Mouse (Mus musculus) liver, embryonic 11.5 days (tissue): Measurements from ENCODE around the gene Olfr1138. TPM values are rescaled to one million over a fixed set of nuclear protein-coding genes. Genes with fewer than 3 reads are reported as not detected.

Source experiments
- ATAC-seq: fragments of 200-750 bp; cut with Nextera tagmentation; replicated peaks from 2 replicates; pipeline ENCODE4 v1.8.0; 2017; ENCODE audit warnings: moderate number of reproducible peaks, mild to moderate bottlenecking, moderate TSS enrichment, moderate library complexity; ENCODE audit not compliant: low FRiP score
- DNase-seq: peaks from one replicate; pipeline ENCODE4 v3.0.0-alpha.2; 2017; ENCODE audit warnings: low spot score
- H3K27ac ChIP-seq: fragments of 300-500 bp; sonication (generic); 2 replicates; pipeline ENCODE4 v1.5.1; 2014; ENCODE audit warnings: mild to moderate bottlenecking, low read depth, low read length, control low read depth
- H3K27me3 ChIP-seq: fragments of 300-500 bp; sonication (generic); replicated peaks from 2 replicates; pipeline ENCODE4 v1.6.1; 2014; ENCODE audit warnings: low read length, mixed read lengths; ENCODE audit not compliant: control insufficient read depth, insufficient read depth
- H3K36me3 ChIP-seq: fragments of 300-500 bp; sonication (generic); 2 replicates; pipeline ENCODE4 v1.6.1; 2014; ENCODE audit warnings: mild to moderate bottlenecking, low read length, moderate library complexity, mixed read lengths; ENCODE audit not compliant: control insufficient read depth, insufficient read depth
- H3K4me1 ChIP-seq: fragments of 300-500 bp; sonication (generic); replicated peaks from 2 replicates; pipeline ENCODE4 v1.6.1; 2014; ENCODE audit warnings: low read length, mixed read lengths; ENCODE audit not compliant: control insufficient read depth, insufficient read depth
- H3K4me2 ChIP-seq: fragments of 300-500 bp; sonication (generic); 2 replicates; pipeline ENCODE4 v1.6.1; 2014; ENCODE audit warnings: mild to moderate bottlenecking, control low read depth, moderate library complexity
- H3K4me3 ChIP-seq: fragments of 300-500 bp; sonication (generic); 2 replicates; pipeline ENCODE4 v1.5.1; 2014; ENCODE audit warnings: low read depth, low read length, control low read depth
- H3K9ac ChIP-seq: fragments of 300-500 bp; sonication (generic); 2 replicates; pipeline ENCODE4 v1.6.1; 2014; ENCODE audit warnings: low read depth, low read length, control low read depth
- H3K9me3 ChIP-seq: fragments of 300-500 bp; sonication (generic); 2 replicates; pipeline ENCODE4 v1.6.1; 2016; ENCODE audit warnings: low read length, inconsistent platforms, mixed read lengths; ENCODE audit not compliant: control insufficient read depth
- WGBS: fragments of 180-500 bp; shearing (Covaris S2); extraction: QIAGEN DNeasy Blood & Tissue Kit; methylation state at CpG from one replicate; pipeline ENCODE4 v1.1.7; 2014; 5-methylcytosine and 5-hydroxymethylcytosine counted together
- polyA plus RNA-seq: library from polyadenylated mRNA; unstranded; fragments of >200 nt; fragmentation: Nextera tagmentation; extraction: Ambion mirVana; gene quantifications from 2 replicates; pipeline ENCODE4 v1.2.1, GENCODE M21; 2014

Gene Olfr1138
- polyA plus RNA-seq: not detected in 2 replicates

DNA sequence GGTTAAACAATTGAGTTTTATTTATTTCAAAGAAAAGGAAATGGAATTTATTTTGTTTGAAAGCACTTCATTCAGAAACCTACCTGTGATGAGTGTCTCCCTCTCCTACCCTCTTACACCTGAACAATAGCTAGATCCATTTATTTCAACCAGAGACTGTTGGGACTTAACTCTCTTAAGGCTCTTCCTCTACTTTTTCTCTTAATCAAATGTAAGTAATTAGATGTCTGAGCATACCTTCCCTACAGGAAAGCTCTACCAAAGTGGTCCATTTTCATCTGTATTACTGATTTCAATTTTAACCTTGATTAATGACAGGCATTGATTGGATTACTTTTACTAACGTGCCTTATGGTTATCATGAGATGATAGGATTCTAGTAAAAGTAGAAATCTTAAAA is at the start of gene Olfr1138:
Olfr1138 (minus strand) TSS at position 101 of the 400 bp plus-strand sequence.
- Histone ChIP-seq H3K4me1 (no peaks in the 10 kb centered on the region), H3K27ac (no peak within 1 kb of the TSS), H3K27me3 (no peaks in the 10 kb centered on the region), H3K9me3 (no peaks in the 10 kb centered on the region), H3K36me3 (no peaks in the 10 kb centered on the region), H3K4me2 (no peak within 1 kb of the TSS), H3K9ac (no peak within 1 kb of the TSS), H3K4me3 (no peak within 1 kb of the TSS)
- WGBS: 71% methylated on average over 1 of the region's 1 CpGs
- DNase-seq: no peak
- no peak for ATAC-seq

DNA sequence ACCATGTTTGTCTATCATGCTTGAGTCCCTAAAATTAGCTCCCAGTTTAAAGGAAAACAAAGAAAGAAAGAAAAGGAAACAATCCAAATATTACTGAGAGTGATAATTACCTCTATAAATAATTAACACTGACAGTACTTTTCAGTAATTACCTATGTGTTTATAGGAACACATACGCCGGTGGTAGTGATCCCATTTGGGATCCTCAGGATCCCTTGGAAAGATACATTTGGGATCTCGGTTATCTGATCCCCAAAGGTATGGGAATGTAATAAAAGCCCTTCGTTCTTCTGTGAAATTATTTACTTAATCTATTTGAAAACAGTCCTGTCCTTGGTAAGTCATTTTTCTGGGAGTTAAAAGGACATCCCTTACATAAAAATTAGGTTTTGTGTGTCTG is 39.4 kb upstream of the Olfr1138 start, which contains the start of gene Olfr152:
Olfr152 (plus strand) TSS at position 301 of the 400 bp plus-strand sequence.
- no peak within 1 kb of the TSS for H3K4me2 ChIP-seq
- H3K9me3 ChIP-seq: no peaks in the 10 kb centered on the region
- no peak for DNase-seq
- no peaks in the 10 kb centered on the region for H3K27me3 ChIP-seq
- WGBS: 76% methylated on average over 4 of the region's 4 CpGs
- H3K4me1 ChIP-seq: no peaks in the 10 kb centered on the region
- no peak within 1 kb of the TSS for H3K27ac ChIP-seq
- H3K9ac ChIP-seq: no peak within 1 kb of the TSS
- ATAC-seq: no peak
- no peaks in the 10 kb centered on the region for H3K36me3 ChIP-seq
- H3K4me3 ChIP-seq: no peak within 1 kb of the TSS

- DNase-seq: no peak
- H3K27ac ChIP-seq: no peak overlapping the region
- no peak overlapping the region for H3K4me2 ChIP-seq
- no peaks in the 10 kb centered on the region for H3K36me3 ChIP-seq
- no peak overlapping the region for H3K4me3 ChIP-seq
- no peak overlapping the region for H3K9ac ChIP-seq
- ATAC-seq: no peak
- 52% methylated on average over 1 of the region's 1 CpGs for WGBS
- H3K9me3 ChIP-seq: no peaks in the 10 kb centered on the region
- H3K4me1 ChIP-seq: no peaks in the 10 kb centered on the region
- no peaks in the 10 kb centered on the region for H3K27me3 ChIP-seq
These were observed 36.4 kb upstream of the Olfr1138 start for GRCm38 (mm10) chr2:87776143-87776542.

DNA sequence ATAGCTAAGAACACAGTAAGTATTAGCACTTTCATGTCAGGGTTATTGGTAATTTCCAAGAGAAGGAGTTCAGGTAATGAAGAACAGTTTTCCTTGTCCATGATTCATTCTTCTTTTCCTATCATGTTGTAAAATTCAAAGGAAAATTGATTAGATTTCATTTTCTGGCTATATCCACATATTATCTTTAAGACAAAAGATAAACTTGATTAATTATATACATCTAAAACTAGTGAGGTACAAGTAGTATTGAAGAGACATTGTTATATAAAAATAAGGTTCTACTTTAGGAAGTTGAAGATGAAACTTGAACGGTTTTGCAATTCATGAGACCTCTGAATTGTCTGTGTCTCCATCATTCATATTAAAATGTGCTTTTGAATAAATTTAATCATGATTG is 14.1 kb upstream of the Olfr1138 start, which contains the start of gene Olfr1141:
Olfr1141 (minus strand) TSS at position 101 of the 400 bp plus-strand sequence.
- Histone ChIP-seq H3K9me3 (no peaks in the 10 kb centered on the region), H3K36me3 (no peaks in the 10 kb centered on the region), H3K4me2 (no peak within 1 kb of the TSS), H3K4me3 (no peak within 1 kb of the TSS), H3K27me3 (no peaks in the 10 kb centered on the region), H3K9ac (no peak within 1 kb of the TSS), H3K27ac (no peak within 1 kb of the TSS), H3K4me1 (no peaks in the 10 kb centered on the region)
- no peak for DNase-seq
- ATAC-seq: no peak
- WGBS: 64% methylated on average over 1 of the region's 1 CpGs

DNA sequence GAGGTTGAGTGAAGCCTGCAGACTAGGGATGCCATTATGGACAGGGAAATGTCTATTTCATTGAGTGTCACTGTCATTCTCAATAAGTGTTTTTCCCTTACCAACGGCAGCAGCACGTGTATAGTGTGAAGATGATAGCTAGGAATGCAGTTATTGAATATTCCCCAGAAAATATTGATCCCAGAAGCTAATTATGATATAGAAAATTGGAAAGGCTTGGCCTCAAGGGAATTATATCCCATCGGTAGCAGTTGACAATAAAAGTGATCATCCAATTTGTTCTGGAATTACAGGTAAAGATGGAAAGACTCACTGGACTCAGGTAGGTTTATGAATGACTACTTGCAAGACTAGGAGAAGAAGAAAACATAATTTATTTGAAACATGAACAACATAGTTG is 3.7 kb upstream of the Olfr1138 start, which contains the start of gene Olfr1140:
Olfr1140 (plus strand) TSS at position 301 of the 400 bp plus-strand sequence.
- ATAC-seq (no peak), DNase-seq (no peak)
- Histone ChIP-seq H3K4me1 (no peaks in the 10 kb centered on the region), H3K4me3 (no peak within 1 kb of the TSS), H3K27ac (no peak within 1 kb of the TSS), H3K9me3 (no peaks in the 10 kb centered on the region), H3K9ac (no peak within 1 kb of the TSS), H3K36me3 (no peaks in the 10 kb centered on the region), H3K4me2 (no peak within 1 kb of the TSS), H3K27me3 (no peaks in the 10 kb centered on the region)
- 69% methylated on average over 3 of the region's 3 CpGs for whole genome bisulfite sequencing

GRCm38 (mm10) chr2:87713079-87713478 is 26.7 kb downstream of the Olfr1138 start, which contains the start of gene Olfr1137:
Gene Olfr1137 (minus strand): TSS chr2:87713179.
- Histone ChIP-seq H3K9ac (no peak within 1 kb of the TSS), H3K4me3 (no peak within 1 kb of the TSS), H3K9me3 (no peaks in the 10 kb centered on the region), H3K4me2 (no peak within 1 kb of the TSS), H3K36me3 (no peaks in the 10 kb centered on the region), H3K27ac (no peak within 1 kb of the TSS), H3K4me1 (no peaks in the 10 kb centered on the region), H3K27me3 (no peaks in the 10 kb centered on the region)
- no peak for ATAC-seq
- DNase-seq: no peak

DNA sequence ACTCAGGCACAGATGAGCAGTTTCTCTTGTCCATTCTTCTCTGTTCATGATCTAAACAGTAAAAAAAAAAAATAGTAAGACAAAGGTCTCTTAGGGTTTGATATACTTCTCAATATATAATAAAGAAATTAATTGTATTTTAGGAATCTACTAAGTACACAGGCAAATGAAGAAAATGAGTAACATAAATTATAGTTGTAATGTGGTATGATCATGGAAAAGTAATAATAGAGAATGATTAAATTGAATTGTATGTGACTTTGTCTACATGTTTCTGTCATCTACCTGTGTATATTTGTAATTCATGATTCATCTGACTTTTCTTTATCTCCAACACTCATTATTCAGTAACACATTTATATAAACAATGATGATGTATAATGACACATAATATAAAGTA is 45.9 kb downstream of the Olfr1138 start, which contains the start of gene Olfr1136:
Olfr1136 (minus strand) TSS at position 101 of the 400 bp plus-strand sequence.
- Histone ChIP-seq H3K4me2 (no peak within 1 kb of the TSS), H3K9ac (no peak within 1 kb of the TSS), H3K36me3 (no peaks in the 10 kb centered on the region), H3K27ac (no peak within 1 kb of the TSS), H3K4me1 (no peaks in the 10 kb centered on the region), H3K27me3 (no peaks in the 10 kb centered on the region), H3K9me3 (no peaks in the 10 kb centered on the region), H3K4me3 (no peak within 1 kb of the TSS)
- no peak for ATAC-seq
- DNase-seq: no peak

Other genes starting within 250 kb of the Olfr1138 start
- gene Pramel7, start 242.9 kb downstream of the Olfr1138 start, polyA plus RNA-seq: not detected in 2 replicates
- not detected in 2 replicates for gene Pramel6, start 233.4 kb downstream of the Olfr1138 start, polyA plus RNA-seq
- not detected in 2 replicates for gene Olfr153, start 208.2 kb downstream of the Olfr1138 start, polyA plus RNA-seq
- not detected in 2 replicates for gene Olfr1128, start 194.4 kb downstream of the Olfr1138 start, polyA plus RNA-seq
- gene Olfr1129, start 166.1 kb downstream of the Olfr1138 start, polyA plus RNA-seq: not detected in 2 replicates
- not detected in 2 replicates for gene Olfr1130, start 133.8 kb downstream of the Olfr1138 start, polyA plus RNA-seq
- not detected in 2 replicates for gene Olfr1131, start 112.9 kb downstream of the Olfr1138 start, polyA plus RNA-seq
- not detected in 2 replicates for gene Olfr1132, start 102.4 kb downstream of the Olfr1138 start, polyA plus RNA-seq
- not detected in 2 replicates for gene Olfr1133, start 92.6 kb downstream of the Olfr1138 start, polyA plus RNA-seq
- not detected in 2 replicates for gene Olfr1134, start 81.5 kb downstream of the Olfr1138 start, polyA plus RNA-seq
- gene Olfr1135, start 66.3 kb downstream of the Olfr1138 start, polyA plus RNA-seq: not detected in 2 replicates
- not detected in 2 replicates for gene Olfr1136, start 46.0 kb downstream of the Olfr1138 start, polyA plus RNA-seq
- not detected in 2 replicates for gene Olfr1137, start 26.8 kb downstream of the Olfr1138 start, polyA plus RNA-seq
- not detected in 2 replicates for gene Olfr1140, start 3.8 kb upstream of the Olfr1138 start, polyA plus RNA-seq
- gene Olfr1141, start 14.0 kb upstream of the Olfr1138 start, polyA plus RNA-seq: not detected in 2 replicates
- gene Olfr152, start 39.5 kb upstream of the Olfr1138 start, polyA plus RNA-seq: not detected in 2 replicates
- gene Olfr1143, start 60.6 kb upstream of the Olfr1138 start, polyA plus RNA-seq: not detected in 2 replicates
- not detected in 2 replicates for gene Olfr1145, start 69.8 kb upstream of the Olfr1138 start, polyA plus RNA-seq
- not detected in 2 replicates for gene Olfr1148, start 90.6 kb upstream of the Olfr1138 start, polyA plus RNA-seq
- gene Olfr1150-ps1, start 104.0 kb upstream of the Olfr1138 start, polyA plus RNA-seq: not detected in 2 replicates
- gene Olfr1151, start 115.9 kb upstream of the Olfr1138 start, polyA plus RNA-seq: not detected in 2 replicates
- gene Olfr1152, start 126.5 kb upstream of the Olfr1138 start, polyA plus RNA-seq: not detected in 2 replicates
- not detected in 2 replicates for gene Olfr1153, start 155.0 kb upstream of the Olfr1138 start, polyA plus RNA-seq
- gene Olfr1154, start 165.2 kb upstream of the Olfr1138 start, polyA plus RNA-seq: not detected in 2 replicates
- not detected in 2 replicates for gene Olfr1155, start 205.2 kb upstream of the Olfr1138 start, polyA plus RNA-seq
- not detected in 2 replicates for gene Olfr1156, start 213.1 kb upstream of the Olfr1138 start, polyA plus RNA-seq
- gene Olfr1157, start 228.3 kb upstream of the Olfr1138 start, polyA plus RNA-seq: not detected in 2 replicates
- not detected in 2 replicates for gene Olfr74, start 234.7 kb upstream of the Olfr1138 start, polyA plus RNA-seq